Mouse (Mus musculus) midbrain, postnatal 0 days (tissue): ENCODE results near the gene Wnt7b. TPM values are rescaled to one million over a fixed set of nuclear protein-coding genes. Genes with fewer than 3 reads are reported as not detected.

Experiments used
- ATAC-seq: fragments of 200-750 bp; cut with Nextera tagmentation; 2 replicates; pipeline ENCODE4 v1.8.0; 2017; ENCODE audit warnings: moderate number of reproducible peaks, mild to moderate bottlenecking, moderate TSS enrichment, moderate library complexity; ENCODE audit not compliant: low FRiP score
- DNase-seq: peaks from one replicate; pipeline ENCODE4 v3.0.0-alpha.2; 2015; ENCODE audit warnings: low spot score
- H3K27ac ChIP-seq: fragments of 300-500 bp; sonication (generic); 2 replicates; pipeline ENCODE4 v1.5.1; 2014; ENCODE audit warnings: low read depth, mild to moderate bottlenecking, low read length, mixed read lengths
- H3K27me3 ChIP-seq: fragments of 300-500 bp; sonication (generic); 2 replicates; pipeline ENCODE4 v1.6.1; 2014; ENCODE audit warnings: low read length, control low read depth, mixed read lengths; ENCODE audit not compliant: insufficient read depth
- H3K36me3 ChIP-seq: fragments of 300-500 bp; sonication (generic); 2 replicates; pipeline ENCODE4 v1.6.1; 2014; ENCODE audit warnings: low read length, control low read depth, mixed read lengths; ENCODE audit not compliant: insufficient read depth
- H3K4me1 ChIP-seq: fragments of 300-500 bp; sonication (generic); 2 replicates; pipeline ENCODE4 v1.6.1; 2014; ENCODE audit warnings: mild to moderate bottlenecking, control low read depth, antibody characterized with exemption, low read length, mixed read lengths; ENCODE audit not compliant: insufficient read depth
- H3K4me2 ChIP-seq: fragments of 300-500 bp; sonication (generic); 2 replicates; pipeline ENCODE4 v1.6.1; 2014; ENCODE audit warnings: low read depth, mild to moderate bottlenecking, low read length, mixed read lengths; ENCODE audit not compliant: poor library complexity, severe bottlenecking
- H3K4me3 ChIP-seq: fragments of 300-500 bp; sonication (generic); 2 replicates; pipeline ENCODE4 v1.5.1; 2014; ENCODE audit warnings: low read depth, mild to moderate bottlenecking, low read length, moderate library complexity
- H3K9ac ChIP-seq: fragments of 300-500 bp; sonication (generic); replicated peaks from 2 replicates; pipeline ENCODE4 v1.6.1; 2014; ENCODE audit warnings: mild to moderate bottlenecking, low read length, moderate library complexity, mixed read lengths; ENCODE audit not compliant: poor library complexity, severe bottlenecking
- H3K9me3 ChIP-seq: fragments of 300-500 bp; sonication (generic); 2 replicates; pipeline ENCODE4 v1.6.1; 2016; ENCODE audit warnings: low read length, control low read depth
- CTCF ChIP-seq: IDR thresholded peaks from 2 replicates; pipeline ENCODE4 v1.5.1; 2016; ENCODE audit warnings: antibody characterized with exemption, mild to moderate bottlenecking
- WGBS: fragments of 180-500 bp; shearing (Covaris S2); extraction: QIAGEN DNeasy Blood & Tissue Kit; methylation state at CpG from one replicate; pipeline ENCODE4 v1.1.7; 2014; 5-methylcytosine and 5-hydroxymethylcytosine counted together
- polyA plus RNA-seq: library from polyadenylated mRNA; unstranded; fragments of >200 nt; fragmentation: Nextera tagmentation; extraction: Ambion mirVana; gene quantifications from 2 replicates; pipeline ENCODE4 v1.2.1, GENCODE M21; 2015
- total RNA-seq: library from RNA; depleted of rRNA; stranded (reverse); fragments of >200 nt; gene quantifications from 2 replicates; pipeline ENCODE4 v1.2.3, GENCODE M21; 2014; rRNA removed

The Wnt7b gene
- total RNA-seq (26.3 and 34.3 TPM in 2 replicates), polyA plus RNA-seq (19.0 and 19.5 TPM in 2 replicates)

- WGBS, result 5% methylated on average over 19 of the region's 19 CpGs
- DNase-seq (no peak), ATAC-seq (no peak)
- Histone ChIP-seq H3K4me3 (peak within 1 kb of the TSS; percentile 60), H3K9me3 (no peaks in the 10 kb centered on the region), H3K36me3 (no peaks in the 10 kb centered on the region), H3K9ac (peak within 1 kb of the TSS; percentile 37), H3K4me1 (0 out of 2 replicates have a peak, but pooled peaks cover 4% of the 10 kb centered on the region), H3K4me2 (peak within 1 kb of the TSS; percentile 100), H3K27me3 (peaks cover 47% of the 10 kb centered on the region), H3K27ac (no peak within 1 kb of the TSS)
- TF ChIP-seq CTCF, result no peak
These were observed at the start of gene Wnt7b for GRCm38 (mm10) chr15:85582356-85582910. Gene Wnt7b (minus strand): TSS chr15:85582473.

DNA sequence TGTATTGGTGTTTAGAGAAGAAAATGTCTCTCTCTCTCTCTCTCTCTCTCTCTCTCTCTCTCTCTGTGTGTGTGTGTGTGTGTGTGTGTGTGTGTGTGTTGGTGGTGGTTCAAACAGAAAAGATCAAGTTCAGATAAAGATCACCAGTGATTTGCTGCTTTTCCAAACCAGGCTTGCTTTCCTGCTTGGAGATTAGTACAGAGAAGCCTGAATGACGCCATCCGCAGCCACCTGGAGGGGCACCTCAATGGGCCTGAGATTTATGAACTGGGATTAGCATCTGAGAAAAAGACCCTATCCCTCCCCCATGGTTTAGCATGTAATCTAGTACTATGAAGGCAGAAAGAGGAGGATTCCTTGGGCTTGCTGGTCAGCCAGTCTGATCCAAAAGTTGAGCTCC, 49.3 kb upstream of the Wnt7b start:
- H3K4me2 ChIP-seq, result no peak overlapping the region
- 34% methylated on average over 2 of the region's 2 CpGs for WGBS
- ATAC-seq (no peak), DNase-seq (no peak)
- no peaks in the 10 kb centered on the region for H3K9me3 ChIP-seq
- H3K27ac ChIP-seq, result no peak overlapping the region
- H3K27me3 ChIP-seq, result no peaks in the 10 kb centered on the region
- no peaks in the 10 kb centered on the region for H3K4me1 ChIP-seq
- no peak overlapping the region for H3K9ac ChIP-seq
- no peaks in the 10 kb centered on the region for H3K36me3 ChIP-seq
- no peak for TF ChIP-seq CTCF
- no peak overlapping the region for H3K4me3 ChIP-seq

DNA sequence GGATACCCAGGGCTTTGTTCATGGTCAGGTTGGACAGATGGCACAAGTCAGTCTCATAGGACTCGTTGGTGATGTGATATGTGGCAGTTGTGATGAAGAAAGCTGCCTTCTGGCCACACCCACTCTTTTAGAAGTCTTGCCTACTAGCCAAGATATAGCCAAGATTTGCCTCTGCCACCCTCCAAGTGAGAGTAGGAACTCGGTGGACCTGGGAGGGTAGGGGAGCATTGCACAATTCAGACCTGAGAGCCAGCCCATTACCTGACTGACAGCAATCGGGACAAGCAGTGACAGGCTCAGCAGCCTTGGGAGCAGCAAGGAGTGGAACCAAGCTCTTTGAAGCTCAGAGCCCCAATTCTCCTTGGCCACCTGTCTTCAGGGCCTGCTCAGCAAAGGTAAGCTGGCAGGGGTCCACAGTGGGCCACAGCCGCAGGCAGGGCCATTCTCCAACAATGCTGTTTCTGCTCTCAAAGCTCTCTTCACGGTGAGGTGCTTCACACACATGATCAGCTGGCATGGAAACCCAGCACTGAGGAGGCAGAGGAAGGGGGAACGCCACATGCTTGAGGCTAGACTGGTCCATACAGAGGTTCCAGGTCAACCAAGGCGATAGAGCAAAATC, 47.8 kb upstream of the Wnt7b start:
- DNase-seq (no peak), ATAC-seq (no peak)
- Histone ChIP-seq H3K36me3 (no peaks in the 10 kb centered on the region), H3K4me2 (no peak overlapping the region), H3K9me3 (no peaks in the 10 kb centered on the region), H3K27ac (no peak overlapping the region), H3K4me3 (no peak overlapping the region), H3K27me3 (no peaks in the 10 kb centered on the region), H3K4me1 (peaks cover 5% of the 10 kb centered on the region; the same call in 1 of the 2 replicates), H3K9ac (no peak overlapping the region)
- WGBS, result 75% methylated on average over 7 of the region's 7 CpGs
- no peak for TF ChIP-seq CTCF

DNA sequence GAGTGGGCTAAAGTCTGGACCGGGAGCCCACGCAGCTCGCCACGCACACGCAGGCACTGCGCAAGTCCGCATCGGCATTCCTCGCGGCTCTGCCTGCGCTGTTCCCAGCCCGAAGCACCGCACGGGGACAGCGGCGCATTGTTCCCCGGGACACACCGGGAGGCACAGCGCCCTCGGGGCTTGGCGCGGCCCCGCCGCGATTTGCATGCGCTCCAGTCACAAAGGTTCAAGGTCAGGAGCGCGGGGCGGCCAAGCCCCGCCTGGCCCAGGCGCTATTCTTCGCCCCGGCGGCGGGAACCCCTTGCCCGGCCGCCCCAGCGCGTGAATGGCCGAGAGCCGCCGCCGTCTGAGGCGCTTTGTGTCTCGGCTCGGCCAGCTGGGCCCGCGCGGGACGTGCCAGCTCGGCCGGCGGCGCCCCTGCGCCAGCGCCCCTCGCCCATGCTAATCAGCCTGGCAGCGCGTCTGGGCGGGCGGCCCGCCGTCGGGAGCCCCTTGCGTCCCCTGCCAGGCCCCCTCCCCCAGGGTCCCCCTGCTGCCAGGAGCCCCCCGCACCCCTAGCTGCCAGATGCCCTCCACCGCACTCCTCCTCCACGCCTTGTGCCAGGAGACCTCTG, 43.5 kb upstream of the Wnt7b start:
- Histone ChIP-seq H3K9ac (peak overlapping the region; percentile 72), H3K9me3 (no peaks in the 10 kb centered on the region), H3K4me2 (peak overlapping the region; percentile 90), H3K27me3 (no peaks in the 10 kb centered on the region), H3K4me3 (peak overlapping the region; percentile 47), H3K4me1 (peaks cover 5% of the 10 kb centered on the region; the same call in 1 of the 2 replicates), H3K36me3 (no peaks in the 10 kb centered on the region), H3K27ac (peak overlapping the region; percentile 52)
- WGBS, result 2% methylated on average over 61 of the region's 68 CpGs
- DNase-seq, result peak; percentile 84
- TF ChIP-seq CTCF, result no peak
- ATAC-seq, result peak; percentile 84

DNA sequence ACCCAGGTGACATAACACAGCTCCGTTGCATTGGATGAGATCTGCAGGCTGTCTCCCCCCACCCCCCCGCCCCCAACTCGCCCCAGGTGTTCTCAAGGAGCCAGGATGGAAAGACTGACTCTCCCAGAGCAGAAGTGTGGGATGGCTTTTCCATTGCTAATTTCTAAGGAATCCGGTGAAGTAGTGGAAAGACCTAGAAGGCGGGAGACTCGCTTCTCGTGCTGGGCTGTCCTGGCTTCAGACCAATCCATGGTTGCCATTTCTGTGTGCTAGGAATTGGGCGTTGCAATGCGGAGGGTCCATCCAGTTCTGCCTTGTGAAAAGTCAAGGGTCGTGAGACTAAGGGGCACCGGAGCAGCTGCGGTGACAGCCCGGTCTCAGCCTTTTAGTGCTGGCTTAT, 39.9 kb upstream of the Wnt7b start:
- no peak overlapping the region for H3K4me2 ChIP-seq
- no peak overlapping the region for H3K9ac ChIP-seq
- no peak overlapping the region for H3K4me3 ChIP-seq
- no peak for ATAC-seq
- TF ChIP-seq CTCF, result no peak
- no peaks in the 10 kb centered on the region for H3K36me3 ChIP-seq
- H3K9me3 ChIP-seq, result no peaks in the 10 kb centered on the region
- no peak for DNase-seq
- no peak overlapping the region for H3K27ac ChIP-seq
- WGBS, result 80% methylated on average over 13 of the region's 13 CpGs
- no peaks in the 10 kb centered on the region for H3K27me3 ChIP-seq
- peaks cover 5% of the 10 kb centered on the region; the same call in 1 of the 2 replicates for H3K4me1 ChIP-seq

GRCm38 (mm10) chr15:85615537-85616100, 33.3 kb upstream of the Wnt7b start:
- WGBS, result 40% methylated on average over 20 of the region's 21 CpGs
- no peak overlapping the region for H3K9ac ChIP-seq
- no peak for DNase-seq
- no peak for ATAC-seq
- H3K4me3 ChIP-seq, result no peak overlapping the region
- no peaks in the 10 kb centered on the region for H3K36me3 ChIP-seq
- TF ChIP-seq CTCF, result no peak
- H3K27me3 ChIP-seq, result peaks cover 3% of the 10 kb centered on the region; the same call in 1 of the 2 replicates
- H3K4me1 ChIP-seq, result no peaks in the 10 kb centered on the region
- no peak overlapping the region for H3K27ac ChIP-seq
- no peaks in the 10 kb centered on the region for H3K9me3 ChIP-seq
- no peak overlapping the region for H3K4me2 ChIP-seq
